Comparison of ENCODE assay signal across 19 mouse cellular contexts in genomic region chr12:52794131-52794530, GRCm38 (mm10).
DNase-seq lines count a peak whose midpoint lies in the region; TF ChIP-seq lines count a peak whose summit lies in the region.
"Had no signal": no experiment of that assay in that cellular context is flagged by ENCODE, and none has a peak within 500 bp of the region (broad histone marks: within the 10 kb centered on the region; RNA-seq: fewer than 3 reads in every experiment).

No protein-coding gene starts in this region.

- H3K4me1 ChIP-seq in heart, adult 2 months (ENCODE audit: control insufficient read depth, insufficient read depth, low read length): peaks cover 15% of the 10 kb centered on the region

- no peak for TF ChIP-seq EP300 in heart, adult 2 months (IDR thresholded peaks at IDR 0.05; ENCODE audit: insufficient read depth, low read depth, low read length)

- intact Hi-C loops in heart, adult 2 months (cut with DNase I): loop anchor here (5.0 kb wide), 3 partner anchors 83 to 192 kb away; no protein-coding TSS in a partner anchor
- intact Hi-C loops in heart, postnatal 14 days (cut with DNase I): no loop called here
- intact Hi-C loops in heart, postnatal 36 days (cut with DNase I): loop anchor here (5.0 to 10.0 kb wide), 4 partner anchors 82 to 289 kb away; partner anchors contain the start of gene Arhgap5

- WGBS in heart, adult 2 months: 82% methylated on average over 4 of the region's 4 CpGs

- H3K27me3 ChIP-seq in heart, adult 2 months (ENCODE audit: control insufficient read depth, insufficient read depth, low read length): no peaks in the 10 kb centered on the region
- H3K27me3 ChIP-seq: embryonic facial prominence, embryonic 15.5 days; forebrain, embryonic 12.5 days had no signal

- H3K79me2 ChIP-seq in heart, adult 2 months (replicated peaks; ENCODE audit: control insufficient read depth, insufficient read depth, low read length): no peaks in the 10 kb centered on the region

- H3K9ac ChIP-seq in heart, adult 2 months (ENCODE audit: low read depth, low read length): no peak overlapping the region
- H3K9ac ChIP-seq: embryonic facial prominence, embryonic 13.5 days; embryonic facial prominence, embryonic 15.5 days; forebrain, embryonic 12.5 days had no signal

- H3K27ac ChIP-seq in heart, adult 2 months: peak overlapping the region; percentile 40; the same call in 1 of the 2 replicates
- H3K27ac ChIP-seq: embryonic facial prominence, embryonic 13.5 days; embryonic facial prominence, embryonic 15.5 days; forebrain, embryonic 10.5 days; forebrain, embryonic 12.5 days had no signal

- peak in 1 of 2 experiments; percentile 27 for DNase-seq in heart, adult 2 months
- DNase-seq in heart, postnatal 14 days: no peak
- peak; percentile 29 to 61 for DNase-seq in heart, adult 9 months (ENCODE audit: low spot score in 2 of 2)
- no peak for DNase-seq in heart, postnatal 36 days
- DNase-seq: adrenal gland, adult 2 months; adrenal gland, postnatal 10 days; adrenal gland, postnatal 25 days; cerebellum, adult 11 months; cerebellum, adult 18-20 months; cerebellum, adult 8-10 months; cerebellum, adult 9-11 months; cerebellum, postnatal 14 days; cerebellum, postnatal 36 days; embryo, embryonic 11 days had no signal

- H3K36me3 ChIP-seq in heart, adult 2 months (ENCODE audit: control insufficient read depth, insufficient read depth, low read length): peaks cover 5% of the 10 kb centered on the region
- H3K36me3 ChIP-seq: embryonic facial prominence, embryonic 13.5 days; embryonic facial prominence, embryonic 15.5 days; forebrain, embryonic 10.5 days; forebrain, embryonic 12.5 days had no signal

- TF ChIP-seq POLR2A in heart, adult 2 months (IDR thresholded peaks at IDR 0.05; ENCODE audit: insufficient read depth, low read depth, low read length): no peak

- no peak overlapping the region for H3K4me3 ChIP-seq in heart, adult 2 months
- H3K4me3 ChIP-seq: embryonic facial prominence, embryonic 13.5 days; embryonic facial prominence, embryonic 15.5 days; erythroblast, embryonic 14.5 days; forebrain, embryonic 10.5 days; forebrain, embryonic 12.5 days had no signal

- no peak for TF ChIP-seq CTCF in heart, adult 2 months (IDR thresholded peaks at IDR 0.05)

Comparison
In these comparisons a context has a peak if more than half of its experiments do, and no peak if none do; other contexts are left out.
1. DNase-seq: peak in heart, adult 9 months (2 of 2); none in heart, postnatal 14 days (0 of 2) and heart, postnatal 36 days (0 of 2).